Mouse (Mus musculus): ENCODE data around the gene 4930564D02Rik.

GRCm38 (mm10) chr3:105090147-105090546 lies 23.5 kb downstream of the 4930564D02Rik start:
- TF ChIP-seq CTCF (IDR thresholded peaks at IDR 0.05; ENCODE audit: low read depth) (no peak), EP300 (IDR thresholded peaks at IDR 0.05; ENCODE audit: low read depth) (no peak)
